Mouse (Mus musculus) heart, postnatal 36 days (tissue): ENCODE measurements around the gene Slc37a1. TPM values are rescaled to one million over a fixed set of nuclear protein-coding genes. Genes with fewer than 3 reads are reported as not detected.

Experiments
- DNase-seq, 2 experiments: peaks; one replicate each; pipeline ENCODE4 v3.0.0; 2021 to 2022
- intact Hi-C: fragments of 180-260 bp; cut with DNase I; formaldehyde crosslinking; loops from one replicate; pipeline ENCODE4 v1.15.1; 2025
- total RNA-seq, 2 experiments: library from RNA; stranded (reverse); gene quantifications; 2 replicates each; pipeline ENCODE4 v1.2.3; 2021

The Slc37a1 gene
- total RNA-seq, result 10 to 100 TPM; 11.1 to 12.5 TPM

- no peak for DNase-seq
- intact Hi-C loops, result no loop called here
These were observed at the start of gene Slc37a1 for GRCm38 (mm10) chr17:31286492-31286891. Gene Slc37a1, plus strand, starts transcription at chr17:31286792.

GRCm38 (mm10) chr17:31238234-31239020 lies 48.2 kb upstream of the Slc37a1 start:
- no peak for DNase-seq
- intact Hi-C loops, result no loop called here

DNA sequence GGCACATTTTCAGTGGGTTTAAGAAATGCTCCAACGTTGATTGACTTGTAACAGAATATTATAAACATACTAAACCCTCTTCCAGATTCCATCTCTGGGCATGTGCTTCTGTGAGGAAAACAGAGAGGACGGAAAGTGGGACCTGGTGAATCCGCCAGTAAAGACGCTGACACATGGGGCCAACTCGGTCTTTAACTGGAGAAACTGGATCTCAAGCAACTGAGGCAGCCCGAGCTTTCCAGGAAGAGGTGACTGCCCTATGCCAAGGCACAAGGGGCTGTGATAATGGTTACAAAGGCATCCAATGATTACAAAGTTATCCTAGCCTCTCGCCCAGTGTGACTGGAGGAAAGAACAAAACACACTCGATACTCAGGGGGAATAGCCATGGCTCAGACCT lies 45.4 kb upstream of the Slc37a1 start:
- DNase-seq, result no peak
- intact Hi-C loops, result loop anchor here (5.0 kb wide), 2 partner anchors 104 to 229 kb away; no protein-coding TSS in a partner anchor

DNA sequence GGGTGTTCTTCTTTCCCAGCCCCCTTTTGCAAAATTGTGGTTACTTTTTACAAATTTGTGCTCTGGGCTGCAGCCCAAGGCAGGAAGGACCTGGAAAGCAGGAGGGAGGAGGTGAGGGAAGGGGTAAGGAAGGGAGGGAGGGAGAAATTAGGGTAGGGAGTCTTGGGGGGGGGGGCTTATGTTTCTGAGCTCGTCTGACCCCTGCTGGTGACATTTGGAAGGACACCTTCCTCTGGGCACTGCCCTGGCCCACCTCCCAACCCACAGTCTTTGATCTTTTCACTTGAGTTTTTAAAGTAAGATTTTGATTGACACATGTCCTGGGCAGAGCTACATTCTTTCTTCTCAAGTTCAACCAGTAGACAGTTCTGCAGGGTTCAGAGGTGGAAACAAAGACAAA lies 43.8 kb upstream of the Slc37a1 start:
- intact Hi-C loops, result loop anchor here (5.0 kb wide), 2 partner anchors 105 to 230 kb away; no protein-coding TSS in a partner anchor
- no peak for DNase-seq

GRCm38 (mm10) chr17:31245321-31245720 lies 41.3 kb upstream of the Slc37a1 start:
- DNase-seq, result no peak
- intact Hi-C loops, result no loop called here

DNA sequence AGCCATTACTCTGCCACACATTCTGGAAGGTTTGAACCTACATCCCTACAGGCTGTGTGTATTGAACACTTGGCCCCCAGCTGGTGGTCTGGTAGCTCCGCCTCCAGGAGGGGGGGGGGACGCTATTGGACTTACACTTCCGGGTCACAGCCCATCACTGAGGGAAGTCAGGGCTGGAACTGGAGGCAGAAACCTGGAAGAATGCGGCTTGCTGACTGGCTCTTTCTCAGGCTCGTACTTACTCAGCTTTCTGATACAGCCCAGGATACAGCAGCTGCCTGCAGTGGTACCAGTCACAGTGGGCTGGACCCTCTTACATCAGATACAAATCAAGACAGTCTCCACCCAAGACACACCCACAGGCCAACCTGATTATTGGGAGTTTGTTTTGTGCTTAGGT lies 39.4 kb upstream of the Slc37a1 start:
- intact Hi-C loops, result no loop called here
- DNase-seq, result no peak

DNA sequence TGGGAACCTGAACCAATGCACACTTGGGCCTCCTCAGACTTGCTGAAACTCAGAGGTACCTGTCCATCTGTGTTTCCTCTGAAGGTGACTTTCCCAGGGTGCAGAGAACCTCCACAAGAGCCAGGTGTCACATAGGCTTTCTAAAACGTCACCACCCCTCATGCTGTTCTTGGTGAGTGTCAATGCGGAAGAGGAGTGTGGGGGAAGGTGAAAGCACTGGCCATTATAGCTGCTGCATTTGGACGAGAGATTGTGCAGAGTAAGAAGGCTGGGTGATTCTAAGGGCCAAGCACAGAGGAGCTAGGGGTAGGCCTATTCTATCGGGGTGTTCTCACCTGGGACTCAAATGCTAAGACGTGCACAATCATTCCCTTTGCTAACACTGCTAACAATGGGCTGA lies 32.6 kb upstream of the Slc37a1 start:
- DNase-seq, result no peak
- intact Hi-C loops, result loop anchor here (1.0 to 2.0 kb wide), 4 partner anchors 23 to 90 kb away; partner anchors contain the start of gene Rsph1

- intact Hi-C loops, result loop anchor here (1.0 to 2.0 kb wide), 4 partner anchors 22 to 90 kb away; partner anchors contain the start of gene Rsph1
- peak; percentile 72 to 76 for DNase-seq
These were observed 32.1 kb upstream of the Slc37a1 start for GRCm38 (mm10) chr17:31254463-31254931.

DNA sequence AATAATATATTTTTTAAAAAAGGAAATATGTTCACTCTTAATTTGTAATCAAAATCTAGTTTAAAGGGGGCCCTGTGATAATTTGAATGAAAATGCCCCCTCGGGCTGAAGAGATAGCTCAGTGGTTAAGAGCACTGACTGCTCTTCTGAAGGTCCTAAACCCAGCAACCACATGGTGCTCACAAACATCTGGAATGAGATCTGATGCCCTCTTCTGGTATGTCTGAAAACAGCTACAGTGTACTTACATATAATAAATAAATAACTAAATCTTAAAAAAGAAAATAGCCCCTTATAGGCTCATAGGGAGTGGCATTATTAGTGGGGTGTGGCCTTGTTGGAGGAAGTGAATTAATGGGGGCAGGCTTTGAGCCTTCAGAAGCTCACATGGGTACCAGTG lies 29.4 kb upstream of the Slc37a1 start:
- intact Hi-C loops, result loop anchor here (5.0 kb wide), 1 partner anchor 235 kb away; no protein-coding TSS in a partner anchor
- DNase-seq, result no peak

DNA sequence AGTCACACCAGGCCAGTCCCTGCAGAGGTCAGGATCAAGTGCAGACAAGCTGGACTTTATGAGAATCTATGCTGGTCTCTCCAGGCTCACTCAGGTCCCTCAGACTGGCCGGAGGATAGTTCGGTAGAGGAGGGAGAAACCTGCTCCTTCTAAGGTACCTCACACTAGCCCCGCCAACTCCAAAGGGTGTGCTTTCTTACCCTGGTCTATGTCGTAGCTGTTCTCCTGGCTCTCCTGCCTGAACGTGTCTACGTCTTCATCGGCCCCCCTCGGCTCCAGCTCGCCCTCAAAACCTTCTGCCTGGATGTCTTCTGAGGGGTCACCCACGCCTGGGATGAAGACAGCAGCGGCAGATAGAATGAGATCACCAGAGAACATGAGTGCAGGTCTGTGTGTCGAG lies 28.7 kb upstream of the Slc37a1 start:
- DNase-seq, result no peak
- intact Hi-C loops, result loop anchor here (5.0 kb wide), 1 partner anchor 234 kb away; no protein-coding TSS in a partner anchor

DNA sequence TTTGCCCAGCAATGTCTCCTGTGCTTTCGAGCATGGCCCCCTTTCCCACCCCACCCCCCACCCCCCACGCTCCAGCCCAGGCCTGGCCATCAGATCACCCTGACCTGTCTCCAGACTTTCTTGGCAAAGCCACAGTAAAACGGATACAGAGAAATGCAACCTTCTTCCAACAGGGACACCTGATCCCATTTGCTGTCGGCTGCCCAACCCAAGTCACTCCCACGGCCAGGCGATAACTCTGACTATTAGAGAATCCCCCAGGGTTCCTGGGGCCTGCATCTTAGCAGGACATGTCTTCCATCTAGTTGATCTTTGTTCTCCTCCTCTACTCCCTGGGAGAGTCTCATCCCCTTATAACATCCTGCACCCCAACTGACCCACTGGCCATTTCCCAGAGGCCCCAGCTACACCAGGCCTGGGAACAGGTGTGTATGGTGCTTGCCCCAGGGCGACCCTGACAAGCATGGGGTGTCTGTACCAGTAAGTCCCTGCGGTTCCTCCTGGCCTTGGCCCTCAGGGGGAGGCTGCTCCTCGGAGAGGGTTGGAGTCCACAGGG lies 28.2 kb upstream of the Slc37a1 start:
- intact Hi-C loops, result loop anchor here (5.0 kb wide), 1 partner anchor 234 kb away; no protein-coding TSS in a partner anchor
- no peak for DNase-seq

GRCm38 (mm10) chr17:31259145-31259544 lies 27.4 kb upstream of the Slc37a1 start:
- no peak for DNase-seq
- intact Hi-C loops, result loop anchor here (5.0 kb wide), 1 partner anchor 233 kb away; no protein-coding TSS in a partner anchor

DNA sequence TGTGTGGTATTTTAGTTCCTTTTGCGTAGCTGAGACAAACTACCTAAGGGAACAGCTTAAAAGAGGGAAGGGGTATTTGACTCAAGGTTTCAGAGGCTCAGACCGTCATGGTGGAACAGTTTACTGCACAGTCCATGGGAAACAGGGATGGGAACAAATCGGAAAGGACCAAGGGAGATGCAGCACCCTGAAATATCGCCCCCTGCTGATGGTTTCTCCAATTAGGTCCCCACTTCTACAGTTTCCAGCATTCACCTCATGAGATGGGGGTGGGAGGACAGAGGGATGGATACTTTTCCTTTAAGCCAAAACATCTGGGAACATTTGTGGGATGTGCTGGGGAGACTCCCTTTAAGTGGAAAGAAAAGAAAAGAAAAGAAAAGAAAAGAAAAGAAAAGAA lies 26.8 kb upstream of the Slc37a1 start:
- intact Hi-C loops, result loop anchor here (5.0 kb wide), 1 partner anchor 232 kb away; no protein-coding TSS in a partner anchor
- DNase-seq, result no peak

GRCm38 (mm10) chr17:31260430-31260829 lies 26.2 kb upstream of the Slc37a1 start:
- intact Hi-C loops, result no loop called here
- peak; percentile 75 to 79 for DNase-seq

DNA sequence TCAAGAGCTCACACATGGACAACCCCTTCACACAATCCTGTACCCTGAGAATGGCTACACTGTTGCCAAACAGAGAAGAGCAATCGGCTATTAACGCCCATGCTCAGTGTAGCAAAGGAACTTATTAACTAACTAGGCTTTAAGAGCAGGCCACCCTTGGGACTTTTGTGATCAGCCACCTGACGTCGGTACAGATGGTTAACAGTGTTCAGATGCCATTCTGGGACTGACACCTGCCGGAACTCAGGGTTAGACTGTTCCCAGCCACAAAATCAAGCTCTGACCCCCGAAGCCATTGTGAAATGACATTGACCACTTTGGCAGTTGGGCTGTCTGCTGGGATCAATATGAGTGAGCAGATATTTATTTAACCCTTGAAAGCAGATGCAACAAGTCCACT lies 25.2 kb upstream of the Slc37a1 start:
- no peak for DNase-seq
- intact Hi-C loops, result no loop called here

GRCm38 (mm10) chr17:31262715-31263114 lies 23.9 kb upstream of the Slc37a1 start:
- no peak for DNase-seq
- intact Hi-C loops, result no loop called here

- intact Hi-C loops, result no loop called here
- DNase-seq, result no peak
These were observed 22.8 kb upstream of the Slc37a1 start for GRCm38 (mm10) chr17:31263770-31264169.

- intact Hi-C loops, result no loop called here
- no peak for DNase-seq
These were observed 22.2 kb upstream of the Slc37a1 start for GRCm38 (mm10) chr17:31264372-31264771.

GRCm38 (mm10) chr17:31265171-31265572 lies 21.4 kb upstream of the Slc37a1 start:
- no peak for DNase-seq
- intact Hi-C loops, result no loop called here

- no peak for DNase-seq
- intact Hi-C loops, result no loop called here
These were observed 20.8 kb upstream of the Slc37a1 start for GRCm38 (mm10) chr17:31265831-31266230.

GRCm38 (mm10) chr17:31266321-31266950 lies 20.2 kb upstream of the Slc37a1 start:
- intact Hi-C loops, result no loop called here
- no peak for DNase-seq
